Mouse (Mus musculus) E14TG2a.4 (cell line): ENCODE measurements around the gene Cdc42ep3.

Experiments used
- CTCF ChIP-seq: conservative IDR thresholded peaks from 2 replicates; pipeline ENCODE4 v1.5.1; 2014; ENCODE audit warnings: low read length
- NANOG ChIP-seq: IDR thresholded peaks from 2 replicates; pipeline ENCODE4 v1.6.1; 2014; ENCODE audit warnings: borderline replicate concordance, low read length, mixed read lengths
- POU5F1 ChIP-seq: IDR thresholded peaks from 2 replicates; pipeline ENCODE4 v1.6.1; 2014; ENCODE audit warnings: low read length, borderline replicate concordance

DNA sequence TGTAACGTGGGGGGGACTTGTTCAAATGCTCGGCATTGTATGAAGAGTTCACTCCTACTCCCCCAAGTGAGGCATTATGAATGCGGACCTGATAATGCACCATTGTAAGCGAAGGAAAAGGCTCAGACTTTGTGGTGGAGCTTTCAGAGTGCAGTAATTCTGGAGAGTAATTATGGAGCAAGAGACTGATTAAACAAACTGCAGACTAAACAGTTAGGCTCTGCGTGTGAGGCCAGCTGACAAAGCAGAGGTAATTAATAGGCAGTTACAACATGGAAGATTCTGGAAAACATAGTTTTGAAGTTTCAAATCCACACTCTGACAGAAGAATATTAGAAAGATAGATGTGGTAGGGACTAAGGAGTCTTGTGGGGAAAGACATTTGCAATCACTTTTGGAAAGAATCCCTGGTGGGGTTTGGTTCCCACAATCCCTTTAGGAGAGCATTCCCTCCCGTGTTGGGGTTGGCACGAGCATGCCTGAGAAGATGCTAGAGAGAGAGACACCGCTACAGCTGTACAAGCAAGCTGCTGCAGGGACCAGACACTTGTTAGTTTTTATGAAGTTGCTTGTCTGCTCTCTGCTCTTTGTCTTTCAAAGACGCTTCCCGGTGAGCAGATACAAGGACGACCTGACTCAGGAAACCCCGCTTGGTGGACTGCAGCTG is 37.7 kb downstream of the Cdc42ep3 start:
- TF ChIP-seq CTCF (no peak), POU5F1 (no peak), NANOG (no peak)
